Comparison of ENCODE assay signal across 42 mouse cellular contexts in the genomic region with DNA sequence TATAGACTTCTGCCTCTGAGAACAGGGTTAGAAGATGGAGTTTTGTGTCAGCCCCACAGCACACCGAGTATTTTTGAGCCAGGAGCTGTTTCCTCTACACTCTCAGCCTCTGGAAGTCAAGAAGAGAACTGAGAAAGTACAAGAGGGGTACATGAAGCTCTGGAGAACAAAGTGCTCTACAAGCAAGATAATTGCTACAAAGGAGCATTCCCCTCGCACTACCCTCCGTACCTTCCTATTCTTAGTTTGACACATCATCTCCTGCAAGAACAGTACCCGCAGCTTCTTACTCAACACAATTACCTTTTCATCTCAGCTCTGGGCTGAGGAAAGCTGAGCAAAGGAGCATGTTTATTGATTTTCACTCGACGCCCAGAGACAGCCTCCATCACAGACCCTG. TPM values are rescaled to one million over a fixed set of nuclear protein-coding genes. Genes with fewer than 3 reads are reported as not detected.
"Had no signal": no experiment of that assay in that cellular context is flagged by ENCODE, and none has a peak within 500 bp of the region (broad histone marks: within the 10 kb centered on the region; RNA-seq: fewer than 3 reads in every experiment).

No protein-coding gene starts in this region.

- H3K27ac ChIP-seq: heart, embryonic 10.5 days; hindbrain, embryonic 13.5 days; hindbrain, embryonic 15.5 days; hindbrain, postnatal 0 days; kidney, embryonic 15.5 days; kidney, postnatal 0 days; limb, embryonic 13.5 days; limb, embryonic 15.5 days; liver, embryonic 12.5 days; liver, embryonic 14.5 days had no signal

- H3K36me3 ChIP-seq: heart, embryonic 10.5 days; heart, embryonic 12.5 days; hindbrain, embryonic 13.5 days; hindbrain, embryonic 15.5 days; kidney, embryonic 15.5 days; limb, embryonic 13.5 days; limb, embryonic 15.5 days; liver, embryonic 12.5 days had no signal

- H3K27me3 ChIP-seq: heart, embryonic 12.5 days; hindbrain, embryonic 13.5 days; hindbrain, embryonic 15.5 days; kidney, embryonic 15.5 days; limb, embryonic 13.5 days; limb, embryonic 15.5 days had no signal

- H3K4me3 ChIP-seq: heart, embryonic 10.5 days; heart, embryonic 12.5 days; hindbrain, embryonic 13.5 days; hindbrain, embryonic 15.5 days; kidney, embryonic 15.5 days; limb, embryonic 13.5 days; limb, embryonic 15.5 days; liver, embryonic 12.5 days had no signal

- H3K9me3 ChIP-seq: heart, embryonic 10.5 days; heart, embryonic 12.5 days; hindbrain, embryonic 13.5 days; hindbrain, embryonic 15.5 days; kidney, embryonic 15.5 days; limb, embryonic 13.5 days; limb, embryonic 15.5 days; liver, embryonic 12.5 days had no signal

- H3K4me2 ChIP-seq: heart, embryonic 12.5 days; hindbrain, embryonic 13.5 days; hindbrain, embryonic 15.5 days; kidney, embryonic 15.5 days; limb, embryonic 13.5 days; limb, embryonic 15.5 days; liver, embryonic 12.5 days had no signal

- H3K9ac ChIP-seq: heart, embryonic 12.5 days; hindbrain, embryonic 13.5 days; hindbrain, embryonic 15.5 days; kidney, embryonic 15.5 days; limb, embryonic 13.5 days; limb, embryonic 15.5 days; liver, embryonic 12.5 days; liver, embryonic 14.5 days had no signal

- DNase-seq: gastrocnemius, postnatal 14 days; gastrocnemius, postnatal 36 days; heart, adult 18-20 months; heart, postnatal 10 days; heart, postnatal 36 days; kidney, adult 11 months; kidney, adult 2 months; kidney, adult 9 months; kidney, postnatal 14 days; kidney, postnatal 36 days; layer of hippocampus, adult 9-11 months; layer of hippocampus, postnatal 36 days; left cerebral cortex, postnatal 4 days had no signal

- ATAC-seq: hindbrain, postnatal 0 days; intestine, embryonic 16.5 days; liver, embryonic 12.5 days had no signal

- H3K4me1 ChIP-seq: hindbrain, embryonic 13.5 days; hindbrain, embryonic 15.5 days; limb, embryonic 13.5 days; limb, embryonic 15.5 days; liver, embryonic 12.5 days had no signal

RNA-seq across cellular contexts. Expression of gene Gpha2, which starts 7.6 kb away (rescaled TPM):
- total RNA-seq: gastrocnemius, adult 18-20 months; gastrocnemius, adult 8-10 months; gastrocnemius, postnatal 14 days; gastrocnemius, postnatal 36 days; heart, adult 18-20 months; heart, adult 8-10 months; heart, postnatal 10 days; heart, postnatal 36 days; hindbrain, postnatal 0 days; layer of hippocampus, adult 18-20 months; layer of hippocampus, adult 8-10 months; layer of hippocampus, postnatal 14 days; layer of hippocampus, postnatal 36 days; left cerebral cortex, adult 18-20 months; left cerebral cortex, adult 8-10 months; left cerebral cortex, postnatal 10 days; left cerebral cortex, postnatal 25 days; left cerebral cortex, postnatal 4 days had no signal
- polyA plus RNA-seq: heart, embryonic 12.5 days; heart, embryonic 14.5 days; hindbrain, embryonic 13.5 days; hindbrain, embryonic 15.5 days; liver, adult 2 months; liver, embryonic 12.5 days; liver, embryonic 14.5 days had no signal

RNA-seq across cellular contexts. Expression of gene Majin, which starts 34.4 kb away (rescaled TPM):
- total RNA-seq: gastrocnemius, adult 18-20 months; gastrocnemius, adult 8-10 months; gastrocnemius, postnatal 14 days; gastrocnemius, postnatal 36 days; heart, adult 18-20 months; heart, adult 8-10 months; heart, postnatal 10 days; heart, postnatal 36 days; hematopoietic stem cell, adult 5-6 weeks; hindbrain, postnatal 0 days; layer of hippocampus, adult 18-20 months; layer of hippocampus, adult 8-10 months; layer of hippocampus, postnatal 14 days; layer of hippocampus, postnatal 36 days; left cerebral cortex, postnatal 10 days; left cerebral cortex, postnatal 4 days; liver, adult 2 months had no signal
- polyA plus RNA-seq: heart, embryonic 10.5 days; heart, embryonic 12.5 days; heart, embryonic 14.5 days; heart, embryonic 16.5 days; hindbrain, embryonic 11.5 days; hindbrain, embryonic 13.5 days; hindbrain, embryonic 15.5 days; hindbrain, postnatal 0 days; intestine, embryonic 14.5 days; intestine, embryonic 16.5 days; kidney, embryonic 15.5 days; kidney, postnatal 0 days; limb, embryonic 11.5 days; limb, embryonic 13.5 days; limb, embryonic 15.5 days; liver, adult 2 months; liver, embryonic 12.5 days; liver, embryonic 14.5 days had no signal
